Mouse (Mus musculus): Measurements from ENCODE around the gene Akip1. TPM values are rescaled to one million over a fixed set of nuclear protein-coding genes. Genes with fewer than 3 reads are reported as not detected.

The Akip1 gene
- polyA plus RNA-seq (2014; fragmentation: Nextera tagmentation; extraction: Ambion mirVana) = 18.3 and 19.6 TPM in 2 replicates

DNA sequence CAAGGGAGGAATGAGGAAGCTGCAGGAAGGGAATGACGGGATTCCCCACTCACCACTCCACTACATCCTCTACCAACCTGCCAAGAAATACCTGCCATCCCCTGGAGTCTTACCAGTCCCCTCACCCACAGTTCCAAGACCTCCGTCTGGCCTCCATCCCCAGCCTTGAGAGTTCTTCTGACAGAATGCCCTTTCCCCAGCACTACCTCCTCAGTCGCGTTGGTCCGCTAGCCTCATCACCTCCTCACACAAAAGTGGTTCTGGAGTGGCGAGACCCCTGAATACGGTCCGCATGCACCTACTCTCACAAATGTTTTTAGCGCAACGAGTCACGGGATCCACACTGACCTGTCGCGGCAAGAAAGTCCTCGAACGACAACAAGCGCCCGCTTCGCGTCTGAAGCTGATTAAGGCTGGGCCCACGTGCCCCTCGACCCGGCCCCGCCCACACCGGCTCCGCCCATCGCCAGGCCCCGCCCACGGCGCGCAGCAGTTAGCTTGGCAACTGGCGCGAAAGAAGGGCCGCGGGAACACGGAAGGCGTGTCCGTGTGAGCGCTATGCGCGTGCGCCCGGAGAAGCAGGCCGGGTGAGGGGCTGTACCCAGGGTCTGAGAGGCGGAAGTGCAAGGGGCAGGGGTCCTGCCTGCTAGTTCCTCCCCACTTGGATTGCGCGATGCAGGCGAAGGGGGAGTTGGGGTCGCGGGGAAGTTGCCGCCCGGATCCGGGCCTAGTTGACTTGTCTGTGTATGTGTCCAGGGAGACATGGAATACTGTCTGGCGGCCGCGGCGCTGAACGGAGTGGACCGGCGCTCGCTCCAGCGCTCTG lies at the start of gene Akip1, which contains the start of gene St5:
Gene Akip1 (plus strand): TSS at position 501 of the 826 bp plus-strand sequence.
Gene St5 (minus strand): TSS at position 416 of the 826 bp plus-strand sequence.
- H3K27ac ChIP-seq (ENCODE audit: low read depth, low read length) = peak within 1 kb of the TSS; percentile 48; the same call in 1 of the 2 replicates
- under 1% methylated on average over 61 of the region's 61 CpGs for WGBS

DNA sequence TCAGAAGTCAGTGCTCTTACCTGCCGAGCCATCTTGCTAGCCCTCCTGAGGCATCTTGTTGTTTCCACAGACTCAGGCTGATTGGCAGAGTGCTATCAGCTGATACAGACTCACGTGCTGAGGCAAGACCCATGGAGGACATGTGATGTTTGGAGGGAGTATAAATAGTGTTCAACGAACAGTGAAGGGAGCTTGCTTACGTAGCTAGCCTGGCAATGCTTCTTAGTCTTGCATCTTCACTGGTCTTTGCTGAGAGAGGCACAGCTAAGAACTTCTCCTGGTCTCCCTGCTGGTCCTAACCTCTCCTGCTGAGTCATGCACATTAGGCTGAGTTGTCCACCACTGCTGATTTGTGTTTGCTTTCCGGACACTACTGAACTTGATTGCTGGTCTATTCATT lies 48.6 kb upstream of the Akip1 start:
- no peak overlapping the region for H3K4me3 ChIP-seq (ENCODE audit: low read depth, low read length)
- no peak overlapping the region for H3K27ac ChIP-seq (ENCODE audit: low read depth, low read length)
- H3K36me3 ChIP-seq (ENCODE audit: control insufficient read depth, insufficient read depth, low read length) = no peaks in the 10 kb centered on the region
- no peak for ATAC-seq (replicated peaks; ENCODE audit: low FRiP score)
- DNase-seq (ENCODE audit: low spot score) = no peak
- no peaks in the 10 kb centered on the region for H3K27me3 ChIP-seq (ENCODE audit: control insufficient read depth, insufficient read depth, low read length)
- no peaks in the 10 kb centered on the region for H3K9me3 ChIP-seq (ENCODE audit: control insufficient read depth, low read length)
- no peaks in the 10 kb centered on the region for H3K4me1 ChIP-seq (replicated peaks; ENCODE audit: control insufficient read depth, insufficient read depth, low read length)
- H3K9ac ChIP-seq (ENCODE audit: low read length) = no peak overlapping the region
- 82% methylated on average over 5 of the region's 5 CpGs for WGBS
- H3K4me2 ChIP-seq (ENCODE audit: low read depth, low read length, severe bottlenecking) = no peak overlapping the region

More for the DNA sequence above, at the start of gene Akip1, which contains the start of gene St5:
- peak within 1 kb of the TSS; percentile 60 for H3K4me2 ChIP-seq (ENCODE audit: low read depth, low read length, severe bottlenecking)
- peak within 1 kb of the TSS; percentile 77 for H3K9ac ChIP-seq (ENCODE audit: low read length)
- ATAC-seq (replicated peaks; ENCODE audit: low FRiP score) (peak; percentile 98), DNase-seq (ENCODE audit: low spot score) (peak; percentile 99)
- no peaks in the 10 kb centered on the region for H3K9me3 ChIP-seq (ENCODE audit: control insufficient read depth, low read length)
- H3K36me3 ChIP-seq (ENCODE audit: control insufficient read depth, insufficient read depth, low read length) = no peaks in the 10 kb centered on the region
- peak within 1 kb of the TSS; percentile 68 for H3K4me3 ChIP-seq (ENCODE audit: low read depth, low read length)
- 0 out of 2 replicates have a peak, but pooled peaks cover 4% of the 10 kb centered on the region for H3K27me3 ChIP-seq (ENCODE audit: control insufficient read depth, insufficient read depth, low read length)
- H3K4me1 ChIP-seq (replicated peaks; ENCODE audit: control insufficient read depth, insufficient read depth, low read length) = no peaks in the 10 kb centered on the region; the same call in 1 of the 2 replicates

DNA sequence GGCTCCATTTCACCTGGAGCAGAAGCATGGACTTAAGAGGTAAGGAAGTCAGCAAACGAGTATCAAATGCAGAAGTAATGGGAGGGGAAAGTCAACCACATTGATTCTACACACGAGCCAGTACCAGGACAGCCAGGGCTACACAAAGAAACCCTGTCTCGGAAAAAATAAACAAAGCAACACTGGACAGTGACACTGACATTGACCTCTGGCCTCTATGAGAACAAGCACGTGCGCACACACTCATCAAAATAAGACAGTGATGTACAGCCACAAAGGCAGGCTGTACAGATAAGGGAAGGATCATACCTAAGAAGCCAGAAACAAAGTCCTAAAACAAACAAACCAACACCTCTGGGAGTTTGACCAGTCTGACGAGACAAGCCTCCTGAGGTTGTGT lies 45.6 kb upstream of the Akip1 start:
- 75% methylated on average over 6 of the region's 6 CpGs for WGBS
- DNase-seq (ENCODE audit: low spot score) (no peak), ATAC-seq (replicated peaks; ENCODE audit: low FRiP score) (no peak)
- no peaks in the 10 kb centered on the region for H3K36me3 ChIP-seq (ENCODE audit: control insufficient read depth, insufficient read depth, low read length)
- H3K27ac ChIP-seq (ENCODE audit: low read depth, low read length) = no peak overlapping the region
- no peaks in the 10 kb centered on the region for H3K4me1 ChIP-seq (replicated peaks; ENCODE audit: control insufficient read depth, insufficient read depth, low read length)
- no peak overlapping the region for H3K4me3 ChIP-seq (ENCODE audit: low read depth, low read length)
- H3K9ac ChIP-seq (ENCODE audit: low read length) = no peak overlapping the region
- H3K9me3 ChIP-seq (ENCODE audit: control insufficient read depth, low read length) = no peaks in the 10 kb centered on the region
- no peaks in the 10 kb centered on the region for H3K27me3 ChIP-seq (ENCODE audit: control insufficient read depth, insufficient read depth, low read length)
- H3K4me2 ChIP-seq (ENCODE audit: low read depth, low read length, severe bottlenecking) = no peak overlapping the region

DNA sequence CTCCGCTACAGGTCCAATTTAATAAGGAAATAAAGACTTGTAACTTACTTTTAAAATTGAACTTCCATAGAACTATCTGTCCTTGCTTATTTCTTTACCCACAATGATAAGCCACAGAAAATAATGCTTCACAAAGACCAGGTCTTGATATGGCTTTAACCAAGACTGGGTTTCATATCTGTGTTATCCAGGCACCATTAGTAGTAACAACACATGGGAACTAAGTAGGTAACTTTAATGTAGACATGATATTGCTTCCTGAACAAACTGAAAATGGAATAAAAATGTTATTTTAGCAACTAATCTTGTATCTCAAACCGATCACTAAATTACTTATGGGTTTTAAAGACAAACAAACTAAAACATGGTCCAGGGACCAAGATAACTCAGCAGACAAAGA lies 44.2 kb upstream of the Akip1 start:
- H3K4me1 ChIP-seq (replicated peaks; ENCODE audit: control insufficient read depth, insufficient read depth, low read length) = no peaks in the 10 kb centered on the region
- no peaks in the 10 kb centered on the region for H3K36me3 ChIP-seq (ENCODE audit: control insufficient read depth, insufficient read depth, low read length)
- H3K4me2 ChIP-seq (ENCODE audit: low read depth, low read length, severe bottlenecking) = no peak overlapping the region
- DNase-seq (ENCODE audit: low spot score) (no peak), ATAC-seq (replicated peaks; ENCODE audit: low FRiP score) (no peak)
- H3K9ac ChIP-seq (ENCODE audit: low read length) = no peak overlapping the region
- WGBS = 94% methylated on average over 2 of the region's 2 CpGs
- H3K9me3 ChIP-seq (ENCODE audit: control insufficient read depth, low read length) = no peaks in the 10 kb centered on the region
- H3K4me3 ChIP-seq (ENCODE audit: low read depth, low read length) = no peak overlapping the region
- H3K27ac ChIP-seq (ENCODE audit: low read depth, low read length) = no peak overlapping the region
- no peaks in the 10 kb centered on the region for H3K27me3 ChIP-seq (ENCODE audit: control insufficient read depth, insufficient read depth, low read length)

DNA sequence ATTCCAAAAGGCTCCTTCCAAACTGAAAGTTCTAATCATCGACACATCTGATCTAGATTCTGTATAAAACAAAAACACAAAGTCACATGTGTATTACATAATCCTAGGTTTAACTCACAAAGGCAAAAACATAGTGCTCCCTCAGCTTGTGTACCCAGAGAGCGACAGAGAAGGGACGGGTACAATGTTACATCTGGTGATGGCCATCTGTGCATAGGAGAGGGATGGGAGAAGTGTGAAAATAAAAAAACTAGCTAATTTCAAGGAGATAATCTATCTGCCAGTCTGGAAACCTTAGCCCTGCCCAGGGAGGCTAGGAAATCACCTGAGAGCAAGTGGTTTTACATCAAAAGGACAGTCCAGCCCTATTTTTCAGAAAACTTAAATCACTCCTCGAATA lies 40.9 kb upstream of the Akip1 start:
- no peak overlapping the region for H3K4me3 ChIP-seq (ENCODE audit: low read depth, low read length)
- H3K4me2 ChIP-seq (ENCODE audit: low read depth, low read length, severe bottlenecking) = no peak overlapping the region
- no peaks in the 10 kb centered on the region for H3K36me3 ChIP-seq (ENCODE audit: control insufficient read depth, insufficient read depth, low read length)
- 70% methylated on average over 4 of the region's 4 CpGs for WGBS
- H3K27me3 ChIP-seq (ENCODE audit: control insufficient read depth, insufficient read depth, low read length) = no peaks in the 10 kb centered on the region
- no peaks in the 10 kb centered on the region for H3K9me3 ChIP-seq (ENCODE audit: control insufficient read depth, low read length)
- DNase-seq (ENCODE audit: low spot score) (no peak), ATAC-seq (replicated peaks; ENCODE audit: low FRiP score) (no peak)
- no peaks in the 10 kb centered on the region for H3K4me1 ChIP-seq (replicated peaks; ENCODE audit: control insufficient read depth, insufficient read depth, low read length)
- H3K27ac ChIP-seq (ENCODE audit: low read depth, low read length) = no peak overlapping the region
- H3K9ac ChIP-seq (ENCODE audit: low read length) = no peak overlapping the region

DNA sequence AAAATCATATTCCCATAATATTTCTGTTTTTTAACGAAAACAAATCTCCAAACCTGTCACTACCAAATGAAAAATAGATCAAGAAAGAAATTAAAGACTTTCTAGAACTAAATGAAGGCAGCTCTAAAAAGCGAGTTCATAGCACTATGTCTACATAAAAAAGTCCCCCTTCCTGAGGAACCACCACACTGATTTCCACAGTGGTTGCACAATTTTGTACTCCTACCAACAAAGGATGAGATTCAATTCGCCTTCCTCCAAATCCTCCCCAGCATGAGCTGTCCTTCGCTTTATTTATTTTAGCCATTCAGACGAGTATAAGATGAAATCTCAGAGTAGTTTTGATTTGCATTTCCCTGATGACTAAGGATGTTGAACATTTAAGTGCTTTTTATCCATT lies 36.8 kb upstream of the Akip1 start:
- no peaks in the 10 kb centered on the region for H3K36me3 ChIP-seq (ENCODE audit: control insufficient read depth, insufficient read depth, low read length)
- DNase-seq (ENCODE audit: low spot score) = no peak
- 85% methylated on average over 5 of the region's 5 CpGs for WGBS
- no peak for ATAC-seq (replicated peaks; ENCODE audit: low FRiP score)
- no peak overlapping the region for H3K9ac ChIP-seq (ENCODE audit: low read length)
- H3K4me3 ChIP-seq (ENCODE audit: low read depth, low read length) = no peak overlapping the region
- 0 out of 2 replicates have a peak, but pooled peaks cover 3% of the 10 kb centered on the region for H3K4me1 ChIP-seq (replicated peaks; ENCODE audit: control insufficient read depth, insufficient read depth, low read length)
- H3K9me3 ChIP-seq (ENCODE audit: control insufficient read depth, low read length) = no peaks in the 10 kb centered on the region
- H3K27ac ChIP-seq (ENCODE audit: low read depth, low read length) = no peak overlapping the region
- H3K4me2 ChIP-seq (ENCODE audit: low read depth, low read length, severe bottlenecking) = no peak overlapping the region
- no peaks in the 10 kb centered on the region; the same call in 1 of the 2 replicates for H3K27me3 ChIP-seq (ENCODE audit: control insufficient read depth, insufficient read depth, low read length)

DNA sequence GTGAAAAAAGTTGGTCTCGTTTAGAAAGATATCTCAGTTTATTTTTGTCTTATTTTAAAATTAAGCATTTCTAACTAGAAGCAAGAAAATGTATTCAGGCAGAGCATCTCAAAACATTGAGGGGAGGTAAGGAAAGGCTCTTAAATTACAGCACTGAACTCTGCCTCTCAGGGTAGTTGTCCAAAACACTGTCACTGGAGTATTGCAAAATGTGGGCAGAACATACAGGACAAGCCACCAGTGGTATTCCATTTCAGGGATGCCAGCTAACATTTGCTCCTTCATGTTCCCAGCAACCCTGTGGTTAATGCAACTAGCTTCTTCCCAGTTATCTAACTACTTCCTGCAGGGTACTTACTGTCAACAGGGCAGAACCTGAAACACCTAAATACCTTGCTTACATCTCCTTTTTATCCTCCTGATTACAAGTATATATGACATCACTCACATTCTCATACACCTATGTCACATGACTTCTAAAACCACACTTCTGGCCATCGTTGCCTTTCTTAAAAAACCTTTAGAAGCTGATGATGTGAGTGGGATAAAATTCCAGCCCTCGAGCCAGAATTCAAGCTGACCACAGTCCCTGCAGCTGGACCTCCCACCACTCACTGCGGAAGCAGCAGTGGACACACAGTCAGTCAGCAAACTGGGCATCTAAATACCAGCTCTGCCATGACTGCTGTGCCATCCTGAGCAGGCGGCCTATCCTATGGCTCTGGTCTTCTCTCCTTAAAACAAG lies 33.9 kb upstream of the Akip1 start:
- Histone ChIP-seq H3K27ac (ENCODE audit: low read depth, low read length) (no peak overlapping the region), H3K9ac (ENCODE audit: low read length) (no peak overlapping the region), H3K4me2 (ENCODE audit: low read depth, low read length, severe bottlenecking) (no peak overlapping the region), H3K4me3 (ENCODE audit: low read depth, low read length) (no peak overlapping the region), H3K4me1 (replicated peaks; ENCODE audit: control insufficient read depth, insufficient read depth, low read length) (0 out of 2 replicates have a peak, but pooled peaks cover 4% of the 10 kb centered on the region), H3K9me3 (ENCODE audit: control insufficient read depth, low read length) (no peaks in the 10 kb centered on the region), H3K36me3 (ENCODE audit: control insufficient read depth, insufficient read depth, low read length) (no peaks in the 10 kb centered on the region), H3K27me3 (ENCODE audit: control insufficient read depth, insufficient read depth, low read length) (no peaks in the 10 kb centered on the region; the same call in 1 of the 2 replicates)
- 86% methylated on average over 5 of the region's 5 CpGs for WGBS
- ATAC-seq (replicated peaks; ENCODE audit: low FRiP score) = no peak
- no peak for DNase-seq (ENCODE audit: low spot score)

DNA sequence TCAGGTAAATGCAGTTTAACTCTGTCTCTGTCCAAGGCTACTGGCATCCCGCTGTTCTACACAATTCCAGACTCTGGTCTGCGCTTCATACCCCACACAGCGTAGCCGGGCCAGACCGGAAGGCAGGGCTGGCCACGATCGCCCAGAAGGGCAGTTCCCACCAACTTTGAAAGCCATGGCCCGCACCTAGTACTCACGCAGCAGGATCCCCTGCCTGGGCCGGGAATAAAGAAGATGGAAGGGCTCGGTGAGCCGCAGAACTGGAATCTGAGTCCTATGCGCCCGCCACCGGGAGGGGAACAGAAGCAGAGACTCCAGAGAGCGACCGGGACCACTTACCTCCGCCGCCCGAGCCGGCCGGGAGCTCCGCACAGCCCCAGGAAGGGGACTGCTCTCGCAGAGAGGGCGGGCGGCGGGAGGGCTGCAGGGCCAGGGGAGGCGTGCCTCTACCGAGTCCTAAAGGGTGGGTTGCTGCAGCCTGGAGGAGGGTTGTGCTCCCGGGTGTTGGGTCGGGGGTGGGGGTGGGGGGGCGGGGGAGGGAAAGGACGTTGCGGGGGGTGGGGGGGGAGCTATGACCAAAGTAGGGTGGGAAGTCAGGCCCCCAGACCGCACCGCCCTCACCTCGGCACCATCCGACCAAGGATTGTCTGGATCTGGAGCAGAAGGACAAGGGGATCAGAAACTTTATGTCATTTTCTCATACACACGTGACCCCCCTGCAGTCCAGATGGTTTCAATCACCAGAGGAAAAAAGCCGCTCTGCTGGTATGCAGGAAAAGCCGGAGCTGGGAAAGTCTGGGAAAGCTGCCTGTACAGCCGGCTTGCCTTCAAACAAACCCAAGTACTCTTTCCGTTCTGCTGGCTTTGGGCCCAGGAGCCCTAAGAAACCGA lies 31.7 kb upstream of the Akip1 start:
- Histone ChIP-seq H3K27ac (ENCODE audit: low read depth, low read length) (peak overlapping the region; percentile 72), H3K4me3 (ENCODE audit: low read depth, low read length) (peak overlapping the region; percentile 59), H3K4me2 (ENCODE audit: low read depth, low read length, severe bottlenecking) (peak overlapping the region; percentile 84), H3K27me3 (ENCODE audit: control insufficient read depth, insufficient read depth, low read length) (no peaks in the 10 kb centered on the region; the same call in 1 of the 2 replicates), H3K9me3 (ENCODE audit: control insufficient read depth, low read length) (no peaks in the 10 kb centered on the region), H3K36me3 (ENCODE audit: control insufficient read depth, insufficient read depth, low read length) (no peaks in the 10 kb centered on the region), H3K4me1 (replicated peaks; ENCODE audit: control insufficient read depth, insufficient read depth, low read length) (0 out of 2 replicates have a peak, but pooled peaks cover 4% of the 10 kb centered on the region), H3K9ac (ENCODE audit: low read length) (peak overlapping the region; percentile 79)
- ATAC-seq (replicated peaks; ENCODE audit: low FRiP score) = peak; percentile 92
- DNase-seq (ENCODE audit: low spot score) = peak; percentile 81
- WGBS = 0% methylated on average over 34 of the region's 44 CpGs
